Mouse (Mus musculus) testis, adult 2 months (tissue): ENCODE measurements around the gene P4hb. TPM values are rescaled to one million over a fixed set of nuclear protein-coding genes. Genes with fewer than 3 reads are reported as not detected.

Source experiments
- H3K27ac ChIP-seq: fragments of 200-500 bp; 2 replicates; pipeline ENCODE4 v1.5.1; 2012; ENCODE audit warnings: low read depth, low read length; ENCODE audit not compliant: control insufficient read depth, insufficient read depth
- H3K27me3 ChIP-seq: fragments of 200-500 bp; 2 replicates; pipeline ENCODE4 v1.6.1; 2012; ENCODE audit warnings: mild to moderate bottlenecking, low read length, moderate library complexity; ENCODE audit not compliant: control insufficient read depth, insufficient read depth
- H3K36me3 ChIP-seq: fragments of 200-500 bp; 2 replicates; pipeline ENCODE4 v1.6.1; 2012; ENCODE audit warnings: mild to moderate bottlenecking, low read length; ENCODE audit not compliant: control insufficient read depth, insufficient read depth
- H3K4me1 ChIP-seq: fragments of 200-500 bp; 2 replicates; pipeline ENCODE4 v1.6.1; 2012; ENCODE audit warnings: low read length; ENCODE audit not compliant: control insufficient read depth, insufficient read depth
- H3K4me3 ChIP-seq: fragments of 200-500 bp; 2 replicates; pipeline ENCODE4 v1.5.1; 2012; ENCODE audit warnings: low read depth, mild to moderate bottlenecking, low read length, moderate library complexity, mixed read lengths; ENCODE audit not compliant: control insufficient read depth
- CTCF ChIP-seq: fragments of 200-500 bp; IDR thresholded peaks from 2 replicates; pipeline ENCODE4 v1.5.1; 2012; ENCODE audit warnings: low read depth, mild to moderate bottlenecking, inconsistent platforms, low read length, moderate library complexity; ENCODE audit not compliant: control insufficient read depth, insufficient read depth, insufficient replicate concordance
- POLR2A ChIP-seq: fragments of 200-500 bp; IDR thresholded peaks from 2 replicates; pipeline ENCODE4 v1.6.1; 2012; ENCODE audit warnings: low read depth, mild to moderate bottlenecking, inconsistent platforms, low read length, moderate library complexity; ENCODE audit not compliant: control insufficient read depth
- polyA plus RNA-seq: library from polyadenylated mRNA; depleted of rRNA; stranded (reverse); fragments of >200 nt; gene quantifications from 2 replicates; pipeline ENCODE4 v1.2.3, GENCODE M21; 2012; rRNA removed

The P4hb gene
- 46.7 and 55.1 TPM in 2 replicates for polyA plus RNA-seq

- H3K4me1 ChIP-seq = peaks cover 12% of the 10 kb centered on the region
- peak within 1 kb of the TSS; percentile 93 for H3K27ac ChIP-seq
- TF ChIP-seq POLR2A (peak; percentile 97), CTCF (no peak)
- H3K4me3 ChIP-seq = peak within 1 kb of the TSS; percentile 96
- no peaks in the 10 kb centered on the region for H3K27me3 ChIP-seq
- H3K36me3 ChIP-seq = no peaks in the 10 kb centered on the region
These were observed at the start of gene P4hb for GRCm38 (mm10) chr11:120572752-120573584. TSS of gene P4hb (minus strand) at chr11:120573253.

GRCm38 (mm10) chr11:120622805-120623204 is 49.8 kb upstream of the P4hb start:
- H3K27ac ChIP-seq = no peak overlapping the region
- TF ChIP-seq CTCF (no peak), POLR2A (no peak)
- no peaks in the 10 kb centered on the region for H3K27me3 ChIP-seq
- no peak overlapping the region for H3K4me3 ChIP-seq
- H3K4me1 ChIP-seq = peaks cover 17% of the 10 kb centered on the region
- H3K36me3 ChIP-seq = no peaks in the 10 kb centered on the region

DNA sequence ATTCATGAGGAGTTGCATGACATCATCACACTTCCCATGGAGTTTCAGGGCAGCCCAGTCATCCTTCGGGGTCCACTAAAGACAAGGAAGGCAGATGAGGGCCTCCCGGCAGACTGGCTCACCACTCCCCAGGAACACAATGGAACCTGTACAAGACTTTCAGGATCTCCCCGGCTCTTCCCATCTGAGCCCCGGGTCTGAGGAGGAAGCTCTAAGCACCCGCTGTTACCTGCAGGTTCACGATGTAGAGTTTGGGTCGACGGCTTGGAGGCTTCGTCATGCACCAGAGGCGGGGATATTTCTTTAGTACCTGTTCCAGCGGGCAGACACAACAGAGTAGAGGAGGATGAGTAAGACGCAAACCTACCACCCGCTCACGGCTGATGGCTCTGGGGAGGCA is 47.1 kb upstream of the P4hb start:
- H3K36me3 ChIP-seq = no peaks in the 10 kb centered on the region
- H3K27ac ChIP-seq = no peak overlapping the region
- peaks cover 17% of the 10 kb centered on the region for H3K4me1 ChIP-seq
- TF ChIP-seq POLR2A (0 out of 2 replicates have a peak, but pooled peaks have one; percentile 6), CTCF (no peak)
- no peaks in the 10 kb centered on the region for H3K27me3 ChIP-seq
- H3K4me3 ChIP-seq = no peak overlapping the region

- Histone ChIP-seq H3K4me1 (peaks cover 15% of the 10 kb centered on the region), H3K27me3 (no peaks in the 10 kb centered on the region), H3K4me3 (no peak overlapping the region), H3K27ac (no peak overlapping the region), H3K36me3 (no peaks in the 10 kb centered on the region)
- TF ChIP-seq CTCF (no peak), POLR2A (no peak)
These were observed 45.8 kb upstream of the P4hb start for GRCm38 (mm10) chr11:120618619-120619535.

DNA sequence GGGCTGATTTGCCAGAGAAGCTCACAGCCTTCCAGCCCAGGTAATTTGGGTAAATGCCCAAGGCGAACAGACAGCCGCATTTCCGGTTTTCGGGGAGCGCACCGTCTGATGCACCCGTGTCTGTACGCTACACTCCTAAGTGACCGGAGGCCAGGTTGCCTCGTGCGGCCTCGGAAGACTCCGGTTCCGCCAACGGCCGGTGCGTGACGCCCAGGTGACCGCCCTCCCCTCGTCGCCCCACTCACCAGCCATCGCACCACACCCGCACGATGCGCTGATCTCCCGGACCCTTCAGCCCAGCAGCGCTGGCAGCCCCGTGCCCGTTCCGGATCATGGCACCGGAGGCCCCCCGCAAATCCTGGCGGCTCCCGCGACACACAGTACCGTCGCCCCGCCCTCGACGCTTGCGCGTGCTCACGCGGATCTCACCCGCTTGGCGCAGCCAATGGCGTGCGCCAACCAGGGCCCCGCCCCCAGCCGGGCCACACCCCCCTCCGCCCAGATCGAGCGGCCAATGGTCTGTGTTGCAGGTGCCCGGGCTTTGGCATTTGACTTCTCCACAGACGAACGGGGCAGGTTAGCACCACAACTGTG is 44.6 kb upstream of the P4hb start, which contains the start of gene Pcyt2:
Pcyt2 (minus strand) TSS at position 418 of the 594 bp plus-strand sequence.
- peaks cover 15% of the 10 kb centered on the region for H3K4me1 ChIP-seq
- no peaks in the 10 kb centered on the region for H3K27me3 ChIP-seq
- H3K4me3 ChIP-seq = peak within 1 kb of the TSS; percentile 89
- H3K36me3 ChIP-seq = no peaks in the 10 kb centered on the region; the same call in 1 of the 2 replicates
- TF ChIP-seq CTCF (no peak), POLR2A (peak; percentile 83)
- H3K27ac ChIP-seq = peak within 1 kb of the TSS; percentile 87

- no peak for TF ChIP-seq POLR2A
- TF ChIP-seq CTCF = no peak
- H3K27ac ChIP-seq = peak overlapping the region; percentile 87
- peaks cover 15% of the 10 kb centered on the region for H3K4me1 ChIP-seq
- no peaks in the 10 kb centered on the region for H3K27me3 ChIP-seq
- no peaks in the 10 kb centered on the region; the same call in 1 of the 2 replicates for H3K36me3 ChIP-seq
- peak overlapping the region; percentile 89 for H3K4me3 ChIP-seq
These were observed 43.7 kb upstream of the P4hb start for GRCm38 (mm10) chr11:120616617-120617294.
